Mouse (Mus musculus) ES-Bruce4 (cell line): ENCODE results near the gene Pkp4. TPM values are rescaled to one million over a fixed set of nuclear protein-coding genes. Genes with fewer than 3 reads are reported as not detected.

Source experiments
- H3K27ac ChIP-seq: 2 replicates; pipeline ENCODE4 v1.5.1; 2012; ENCODE audit warnings: low read length, inconsistent platforms; ENCODE audit not compliant: insufficient read depth
- H3K27me3 ChIP-seq: 2 replicates; pipeline ENCODE4 v1.6.1; 2012; ENCODE audit warnings: mild to moderate bottlenecking, low read length, inconsistent platforms; ENCODE audit not compliant: control insufficient read depth, poor library complexity, insufficient read depth, severe bottlenecking
- H3K36me3 ChIP-seq: 2 replicates; pipeline ENCODE4 v1.6.1; 2012; ENCODE audit warnings: inconsistent platforms, mild to moderate bottlenecking, low read length, moderate library complexity; ENCODE audit not compliant: control insufficient read depth, poor library complexity, insufficient read depth, severe bottlenecking
- H3K4me1 ChIP-seq: one replicate; pipeline ENCODE4 v1.8.1; 2011; ENCODE audit warnings: low read length; ENCODE audit not compliant: control insufficient read depth, insufficient read depth
- H3K4me3 ChIP-seq: 2 replicates; pipeline ENCODE4 v1.5.1; 2011; ENCODE audit warnings: low read depth, mild to moderate bottlenecking, low read length
- H3K9ac ChIP-seq: 2 replicates; pipeline ENCODE4 v1.6.1; 2012; ENCODE audit warnings: low read depth, mild to moderate bottlenecking, inconsistent platforms; ENCODE audit not compliant: poor library complexity, severe bottlenecking
- H3K9me3 ChIP-seq: replicated peaks from 2 replicates; pipeline ENCODE4 v1.6.1; 2012; ENCODE audit warnings: mild to moderate bottlenecking, low read length, inconsistent platforms; ENCODE audit not compliant: control insufficient read depth, poor library complexity, insufficient read depth, severe bottlenecking
- CTCF ChIP-seq: IDR thresholded peaks from one replicate; pipeline ENCODE4 v1.8.1; 2011; ENCODE audit warnings: low read depth, low read length
- EP300 ChIP-seq: IDR thresholded peaks from 2 replicates; pipeline ENCODE4 v1.6.1; 2011; ENCODE audit warnings: low read depth, low read length; ENCODE audit not compliant: insufficient read depth
- POLR2A ChIP-seq: IDR thresholded peaks from one replicate; pipeline ENCODE4 v1.8.1; 2011; ENCODE audit warnings: low read length; ENCODE audit not compliant: insufficient read depth
- polyA plus RNA-seq: library from polyadenylated mRNA; stranded (reverse); fragments of >200 nt; gene quantifications from 2 replicates; pipeline ENCODE4 v1.2.4, GENCODE M21; 2011; ENCODE audit warnings: low read depth; ENCODE audit not compliant: missing spikeins, insufficient read depth, insufficient read length

The Pkp4 gene
- polyA plus RNA-seq, 1 experiment: 82.1 TPM

GRCm38 (mm10) chr2:59327946-59328345 is 167.3 kb downstream of the Pkp4 start:
- Histone ChIP-seq H3K36me3 (no peaks in the 10 kb centered on the region; the same call in 1 of the 2 replicates), H3K9me3 (no peaks in the 10 kb centered on the region), H3K4me3 (no peak overlapping the region), H3K27ac (no peak overlapping the region), H3K4me1 (no peaks in the 10 kb centered on the region), H3K9ac (no peak overlapping the region), H3K27me3 (no peaks in the 10 kb centered on the region)
- TF ChIP-seq EP300 (no peak), CTCF (no peak), POLR2A (no peak)

GRCm38 (mm10) chr2:59331093-59331492 is 170.4 kb downstream of the Pkp4 start:
- H3K4me1 ChIP-seq: no peaks in the 10 kb centered on the region
- H3K4me3 ChIP-seq: no peak overlapping the region
- H3K9ac ChIP-seq: no peak overlapping the region
- TF ChIP-seq CTCF: no peak
- no peak for TF ChIP-seq POLR2A
- no peak for TF ChIP-seq EP300
- 0 out of 2 replicates have a peak, but pooled peaks cover 4% of the 10 kb centered on the region for H3K36me3 ChIP-seq
- H3K27me3 ChIP-seq: no peaks in the 10 kb centered on the region
- no peaks in the 10 kb centered on the region for H3K9me3 ChIP-seq
- no peak overlapping the region for H3K27ac ChIP-seq

DNA sequence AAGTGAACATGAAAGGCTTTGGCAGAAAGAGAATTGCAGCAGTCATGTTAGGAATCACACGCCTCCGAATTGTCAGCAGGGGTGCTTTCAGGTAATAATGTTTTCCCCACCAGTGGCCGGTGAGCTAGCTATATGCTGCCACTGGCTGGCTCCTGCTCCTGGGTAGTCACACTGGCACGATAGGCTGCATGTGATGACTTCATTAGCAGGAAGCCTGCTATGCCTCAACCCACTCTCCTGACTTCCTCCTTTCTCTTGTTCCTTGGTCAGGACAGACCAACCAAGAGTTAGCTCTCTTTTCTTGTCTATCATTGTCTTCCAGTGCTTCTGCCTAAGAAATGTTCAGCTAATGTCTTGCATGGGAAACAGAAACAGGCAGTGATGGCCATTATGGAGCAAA is 171.9 kb downstream of the Pkp4 start:
- Histone ChIP-seq H3K36me3 (0 out of 2 replicates have a peak, but pooled peaks cover 4% of the 10 kb centered on the region), H3K27me3 (no peaks in the 10 kb centered on the region), H3K4me3 (no peak overlapping the region), H3K9ac (no peak overlapping the region), H3K27ac (no peak overlapping the region), H3K9me3 (no peaks in the 10 kb centered on the region), H3K4me1 (no peaks in the 10 kb centered on the region)
- TF ChIP-seq CTCF (no peak), POLR2A (no peak), EP300 (no peak)

DNA sequence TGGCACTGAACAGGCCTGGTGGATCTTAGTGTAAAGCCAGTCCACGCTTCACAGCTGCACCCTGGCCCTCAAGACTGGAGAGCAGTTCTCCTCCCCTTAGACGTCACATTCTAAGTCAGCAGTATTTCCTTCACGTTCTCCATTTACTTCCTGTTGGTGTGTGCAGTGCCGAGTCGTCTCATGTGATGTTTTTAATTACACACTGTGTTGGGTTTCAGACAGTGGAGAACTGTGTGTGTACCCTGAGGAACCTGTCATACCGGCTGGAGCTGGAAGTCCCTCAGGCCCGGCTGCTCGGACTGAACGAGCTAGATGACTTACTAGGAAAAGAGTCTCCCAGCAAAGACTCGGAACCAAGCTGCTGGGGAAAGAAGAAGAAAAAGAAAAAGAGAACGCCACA is 177.9 kb downstream of the Pkp4 start:
- Histone ChIP-seq H3K36me3 (peaks cover 20% of the 10 kb centered on the region), H3K27ac (no peak overlapping the region), H3K4me3 (no peak overlapping the region), H3K27me3 (no peaks in the 10 kb centered on the region), H3K9me3 (no peaks in the 10 kb centered on the region), H3K9ac (no peak overlapping the region), H3K4me1 (no peaks in the 10 kb centered on the region)
- no peak for TF ChIP-seq EP300
- no peak for TF ChIP-seq POLR2A
- no peak for TF ChIP-seq CTCF

GRCm38 (mm10) chr2:59338926-59339325 is 178.3 kb downstream of the Pkp4 start:
- Histone ChIP-seq H3K4me1 (no peaks in the 10 kb centered on the region), H3K27me3 (no peaks in the 10 kb centered on the region), H3K4me3 (no peak overlapping the region), H3K9ac (no peak overlapping the region), H3K27ac (no peak overlapping the region), H3K36me3 (peaks cover 20% of the 10 kb centered on the region), H3K9me3 (no peaks in the 10 kb centered on the region)
- no peak for TF ChIP-seq CTCF
- TF ChIP-seq POLR2A: no peak
- TF ChIP-seq EP300: no peak

GRCm38 (mm10) chr2:59339776-59340539 is 179.3 kb downstream of the Pkp4 start:
- H3K27me3 ChIP-seq: no peaks in the 10 kb centered on the region
- no peak overlapping the region for H3K27ac ChIP-seq
- H3K9ac ChIP-seq: no peak overlapping the region
- H3K4me1 ChIP-seq: no peaks in the 10 kb centered on the region
- H3K36me3 ChIP-seq: peaks cover 16% of the 10 kb centered on the region
- H3K9me3 ChIP-seq: no peaks in the 10 kb centered on the region
- TF ChIP-seq CTCF: no peak
- no peak for TF ChIP-seq POLR2A
- no peak for TF ChIP-seq EP300
- H3K4me3 ChIP-seq: no peak overlapping the region
